Mouse (Mus musculus) embryonic facial prominence, embryonic 13.5 days (tissue): ENCODE data around the gene Zic3. TPM values are rescaled to one million over a fixed set of nuclear protein-coding genes. Genes with fewer than 3 reads are reported as not detected.

Experiments
- ATAC-seq: fragments of 200-750 bp; cut with Nextera tagmentation; 2 replicates; pipeline ENCODE4 v1.8.0; 2017; ENCODE audit warnings: low read depth; ENCODE audit not compliant: insufficient number of reproducible peaks, insufficient read depth, low FRiP score, low TSS enrichment
- H3K27ac ChIP-seq: fragments of 300-500 bp; sonication (generic); 2 replicates; pipeline ENCODE4 v1.5.1; 2015; ENCODE audit warnings: moderate library complexity, mild to moderate bottlenecking, inconsistent platforms
- H3K27me3 ChIP-seq: fragments of 300-500 bp; sonication (generic); 2 replicates; pipeline ENCODE4 v1.6.1; 2015; ENCODE audit warnings: mild to moderate bottlenecking, inconsistent platforms
- H3K36me3 ChIP-seq: fragments of 300-500 bp; sonication (generic); 2 replicates; pipeline ENCODE4 v1.6.1; 2015; ENCODE audit warnings: mild to moderate bottlenecking, inconsistent platforms
- H3K4me1 ChIP-seq: fragments of 300-500 bp; sonication (generic); 2 replicates; pipeline ENCODE4 v1.6.1; 2015; ENCODE audit warnings: inconsistent platforms
- H3K4me2 ChIP-seq: fragments of 300-500 bp; sonication (generic); 2 replicates; pipeline ENCODE4 v1.6.1; 2015; ENCODE audit warnings: moderate library complexity, mild to moderate bottlenecking, inconsistent platforms
- H3K4me3 ChIP-seq: fragments of 300-500 bp; sonication (generic); 2 replicates; pipeline ENCODE4 v1.5.1; 2015; ENCODE audit warnings: mild to moderate bottlenecking, inconsistent platforms
- H3K9ac ChIP-seq: fragments of 300-500 bp; sonication (generic); 2 replicates; pipeline ENCODE4 v1.6.1; 2015; ENCODE audit warnings: mild to moderate bottlenecking, inconsistent platforms
- H3K9me3 ChIP-seq: fragments of 300-500 bp; sonication (generic); 2 replicates; pipeline ENCODE4 v1.6.1; 2016; ENCODE audit warnings: inconsistent platforms
- WGBS: fragments of 180-500 bp; shearing (Covaris S2); methylation state at CpG from one replicate; pipeline ENCODE4 v1.1.7; 2015; ENCODE audit warnings: mixed read lengths; 5-methylcytosine and 5-hydroxymethylcytosine counted together
- polyA plus RNA-seq: library from polyadenylated mRNA; unstranded; fragments of >200 nt; fragmentation: Nextera tagmentation; extraction: Ambion mirVana; gene quantifications from 2 replicates; pipeline ENCODE4 v1.2.1, GENCODE M21; 2015

Zic3 gene
- polyA plus RNA-seq, 1 experiment from 2014 or later, result 0.34 TPM

DNA sequence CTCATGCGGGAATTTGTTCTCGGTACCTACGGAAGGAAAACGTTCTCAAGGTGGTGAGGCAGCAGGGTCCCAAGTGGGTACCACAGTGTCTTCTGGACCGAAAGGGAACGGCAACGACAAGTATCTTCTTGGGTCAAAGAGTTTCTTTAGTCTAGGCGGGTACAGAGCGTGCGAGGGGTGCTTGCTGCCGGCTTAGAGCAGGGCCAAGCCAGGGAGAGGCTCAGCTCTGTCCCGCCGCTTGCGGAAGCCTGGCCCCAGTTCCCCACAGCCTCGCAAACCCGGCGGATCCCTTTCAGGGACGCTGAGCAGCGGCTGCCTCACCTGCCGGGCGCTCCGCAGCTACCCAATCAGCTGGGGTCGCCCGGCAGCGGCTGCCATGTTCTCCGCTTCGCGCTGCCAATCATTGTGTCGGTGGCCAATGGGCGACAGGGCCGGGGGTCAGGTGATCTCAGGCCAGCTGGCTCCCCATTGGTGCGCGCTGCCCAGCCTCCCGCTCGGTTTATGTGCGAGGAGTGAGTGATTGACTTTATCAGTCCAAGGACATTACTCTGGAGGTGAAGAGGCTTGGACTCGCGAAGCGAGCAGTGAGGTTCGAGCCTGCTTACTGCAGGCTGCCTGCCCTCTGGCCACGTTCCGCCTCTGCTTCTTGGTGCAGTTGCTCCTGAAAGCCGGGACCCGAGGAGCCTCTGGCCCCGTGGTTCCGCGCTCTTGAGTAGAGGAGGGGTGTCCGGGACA lies 7.8 kb downstream of the Zic3 start:
- 0 out of 2 replicates have a peak, but pooled peaks cover 4% of the 10 kb centered on the region for H3K4me1 ChIP-seq
- peaks cover 93% of the 10 kb centered on the region for H3K27me3 ChIP-seq
- peak overlapping the region; percentile 39 for H3K4me3 ChIP-seq
- no peak overlapping the region for H3K9ac ChIP-seq
- ATAC-seq, result peak; percentile 88
- 20% methylated on average over 48 of the region's 48 CpGs for WGBS
- no peaks in the 10 kb centered on the region for H3K9me3 ChIP-seq
- H3K27ac ChIP-seq, result no peak overlapping the region
- H3K36me3 ChIP-seq, result no peaks in the 10 kb centered on the region
- H3K4me2 ChIP-seq, result peak overlapping the region; percentile 60

GRCm38 (mm10) chrX:58030835-58031670 lies 8.6 kb downstream of the Zic3 start:
- H3K27me3 ChIP-seq, result peaks cover 90% of the 10 kb centered on the region
- H3K27ac ChIP-seq, result no peak overlapping the region
- H3K4me2 ChIP-seq, result peak overlapping the region; percentile 60
- H3K4me3 ChIP-seq, result peak overlapping the region; percentile 39
- WGBS, result 29% methylated on average over 56 of the region's 56 CpGs
- no peaks in the 10 kb centered on the region for H3K36me3 ChIP-seq
- ATAC-seq, result no peak
- H3K9me3 ChIP-seq, result no peaks in the 10 kb centered on the region
- no peak overlapping the region for H3K9ac ChIP-seq
- 0 out of 2 replicates have a peak, but pooled peaks cover 4% of the 10 kb centered on the region for H3K4me1 ChIP-seq

DNA sequence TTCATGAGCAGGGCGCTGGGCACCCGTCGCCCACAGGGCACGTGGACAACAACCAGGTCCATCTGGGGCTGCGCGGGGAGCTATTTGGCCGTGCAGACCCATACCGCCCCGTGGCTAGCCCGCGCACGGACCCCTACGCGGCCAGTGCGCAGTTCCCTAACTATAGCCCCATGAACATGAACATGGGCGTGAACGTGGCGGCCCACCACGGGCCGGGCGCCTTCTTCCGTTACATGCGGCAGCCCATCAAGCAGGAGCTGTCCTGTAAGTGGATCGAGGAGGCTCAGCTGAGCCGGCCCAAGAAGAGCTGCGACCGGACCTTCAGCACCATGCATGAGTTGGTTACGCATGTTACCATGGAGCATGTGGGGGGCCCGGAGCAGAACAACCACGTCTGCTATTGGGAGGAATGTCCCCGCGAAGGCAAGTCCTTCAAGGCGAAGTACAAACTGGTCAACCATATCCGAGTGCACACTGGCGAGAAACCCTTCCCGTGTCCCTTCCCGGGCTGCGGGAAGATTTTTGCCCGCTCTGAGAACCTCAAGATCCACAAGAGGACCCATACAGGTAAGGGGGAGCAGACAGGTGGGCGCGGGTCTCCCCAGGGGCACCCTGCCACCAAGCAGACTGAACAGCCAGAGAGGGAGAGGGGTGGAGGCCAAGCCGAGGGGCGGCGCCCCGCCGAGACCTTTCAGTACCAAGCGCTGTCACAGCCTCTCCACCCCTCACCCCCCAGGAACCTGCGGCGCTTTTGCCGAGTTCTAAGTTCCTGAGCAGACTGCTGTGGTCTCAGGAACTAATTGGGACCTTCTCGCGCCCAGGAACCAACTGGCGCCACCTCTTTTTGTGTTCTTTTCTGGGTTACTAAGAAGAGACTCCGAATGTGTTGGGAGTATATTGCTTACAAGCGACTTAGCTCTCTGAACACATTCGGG lies 9.4 kb downstream of the Zic3 start:
- no peak overlapping the region for H3K9ac ChIP-seq
- 0 out of 2 replicates have a peak, but pooled peaks cover 4% of the 10 kb centered on the region for H3K4me1 ChIP-seq
- WGBS, result 27% methylated on average over 56 of the region's 56 CpGs
- peak overlapping the region; percentile 39 for H3K4me3 ChIP-seq
- no peak for ATAC-seq
- no peak overlapping the region for H3K27ac ChIP-seq
- no peaks in the 10 kb centered on the region for H3K9me3 ChIP-seq
- peaks cover 87% of the 10 kb centered on the region for H3K27me3 ChIP-seq
- no peaks in the 10 kb centered on the region for H3K36me3 ChIP-seq
- H3K4me2 ChIP-seq, result peak overlapping the region; percentile 60

DNA sequence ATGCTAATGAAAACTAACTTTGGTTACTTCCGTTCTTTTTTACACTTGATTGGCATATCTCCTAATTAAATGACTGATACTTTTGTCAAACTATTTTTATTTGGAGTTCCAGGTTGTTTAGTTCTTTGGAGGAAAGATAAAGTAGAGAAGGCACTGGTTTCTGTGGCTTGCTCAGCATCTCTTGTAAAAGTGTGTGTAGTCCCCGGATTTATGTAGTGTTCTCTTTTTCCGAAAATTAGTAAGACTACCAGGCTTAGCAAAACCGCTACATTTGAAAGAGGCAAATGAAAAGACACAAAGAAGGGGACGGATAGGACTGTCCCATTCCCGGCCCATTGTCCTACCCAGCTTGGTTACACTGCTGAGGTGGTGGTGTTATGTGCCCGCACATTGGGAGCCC lies 10.1 kb downstream of the Zic3 start:
- no peak for ATAC-seq
- 26% methylated on average over 7 of the region's 7 CpGs for WGBS
- H3K36me3 ChIP-seq, result no peaks in the 10 kb centered on the region
- H3K9ac ChIP-seq, result no peak overlapping the region
- no peak overlapping the region for H3K27ac ChIP-seq
- H3K9me3 ChIP-seq, result no peaks in the 10 kb centered on the region
- H3K4me1 ChIP-seq, result 0 out of 2 replicates have a peak, but pooled peaks cover 4% of the 10 kb centered on the region
- no peak overlapping the region for H3K4me3 ChIP-seq
- H3K27me3 ChIP-seq, result peaks cover 86% of the 10 kb centered on the region
- H3K4me2 ChIP-seq, result no peak overlapping the region

DNA sequence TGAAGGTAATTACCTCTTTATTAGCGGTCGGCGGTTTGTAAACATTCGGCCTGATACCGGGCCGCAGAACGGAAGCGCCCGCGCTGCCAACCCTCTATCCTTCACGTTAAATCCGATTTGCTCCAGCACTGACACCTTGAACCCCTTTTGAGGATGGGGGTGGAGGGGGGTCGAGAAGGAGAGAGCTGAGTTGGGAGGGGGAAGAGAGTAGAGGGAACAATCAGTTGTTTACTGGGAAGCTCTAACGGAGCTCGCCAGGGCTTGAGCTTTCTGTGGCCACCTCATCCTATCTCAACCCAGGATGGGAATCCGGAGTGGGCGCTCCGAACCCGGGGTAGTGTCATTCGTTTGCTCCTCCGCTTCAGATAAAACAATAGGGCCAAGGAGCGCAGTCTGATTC lies 11.0 kb downstream of the Zic3 start:
- Histone ChIP-seq H3K27ac (no peak overlapping the region), H3K9me3 (no peaks in the 10 kb centered on the region), H3K36me3 (no peaks in the 10 kb centered on the region), H3K9ac (no peak overlapping the region), H3K4me1 (0 out of 2 replicates have a peak, but pooled peaks cover 4% of the 10 kb centered on the region), H3K4me3 (no peak overlapping the region), H3K4me2 (no peak overlapping the region), H3K27me3 (peaks cover 86% of the 10 kb centered on the region)
- WGBS, result 14% methylated on average over 22 of the region's 22 CpGs
- no peak for ATAC-seq

DNA sequence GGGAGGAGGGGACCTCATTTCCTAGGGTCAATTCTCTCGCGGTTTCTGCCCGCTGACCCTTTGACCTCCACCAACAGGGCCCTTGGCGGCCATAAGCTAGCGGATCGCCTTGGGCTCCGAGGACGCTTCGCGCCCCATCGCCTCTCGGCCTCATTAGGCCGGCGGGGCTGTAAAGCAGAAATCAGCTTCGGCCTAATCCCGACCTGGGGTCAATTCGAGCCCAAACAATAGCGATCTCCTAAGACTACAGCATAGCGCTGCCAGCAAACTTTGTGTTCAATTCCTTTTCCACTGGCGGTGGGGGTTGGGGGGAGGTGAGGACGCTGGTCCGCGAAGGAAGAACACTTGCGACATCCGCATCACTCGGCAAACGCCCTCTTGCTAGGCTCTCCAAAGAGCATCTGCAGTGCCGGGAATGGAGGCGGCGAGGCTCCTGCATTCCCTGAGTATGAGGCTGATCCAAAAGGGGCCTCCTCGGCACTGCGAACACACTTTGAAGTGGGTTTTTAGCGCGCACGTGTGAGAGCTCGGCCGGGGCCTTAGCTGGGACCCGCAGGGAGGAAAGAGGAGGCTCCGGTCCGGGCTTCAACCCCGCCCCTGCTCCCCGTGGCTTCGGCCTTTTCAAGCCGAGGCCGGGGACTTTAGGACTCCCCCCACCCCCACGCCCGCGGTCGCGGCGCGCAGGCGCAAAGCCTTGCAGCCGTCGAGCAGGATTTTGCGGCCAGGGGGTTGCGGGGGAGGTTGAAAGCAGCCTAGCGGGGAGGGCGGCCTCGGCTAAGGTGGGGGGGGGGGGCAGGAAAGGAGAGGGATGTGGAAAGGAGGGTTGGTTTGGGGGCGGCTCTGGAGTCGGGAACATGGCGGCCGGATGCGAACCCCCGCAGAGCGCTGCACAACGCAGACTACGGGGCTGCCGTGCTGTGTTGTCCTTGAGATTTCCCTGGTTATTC lies 15.8 kb downstream of the Zic3 start:
- Histone ChIP-seq H3K9me3 (no peaks in the 10 kb centered on the region), H3K4me2 (peak overlapping the region; percentile 55), H3K4me1 (no peaks in the 10 kb centered on the region), H3K27me3 (peaks cover 74% of the 10 kb centered on the region), H3K36me3 (no peaks in the 10 kb centered on the region), H3K9ac (no peak overlapping the region; the same call in 1 of the 2 replicates), H3K27ac (no peak overlapping the region), H3K4me3 (peak overlapping the region; percentile 41)
- 22% methylated on average over 69 of the region's 70 CpGs for WGBS
- 0 out of 2 replicates have a peak, but pooled peaks have one; percentile 43 for ATAC-seq

- no peak overlapping the region for H3K4me3 ChIP-seq
- no peak overlapping the region for H3K27ac ChIP-seq
- H3K36me3 ChIP-seq, result no peaks in the 10 kb centered on the region
- no peaks in the 10 kb centered on the region for H3K4me1 ChIP-seq
- peaks cover 60% of the 10 kb centered on the region for H3K27me3 ChIP-seq
- no peaks in the 10 kb centered on the region for H3K9me3 ChIP-seq
- H3K4me2 ChIP-seq, result no peak overlapping the region
- ATAC-seq, result no peak
- WGBS, result 39% methylated on average over 4 of the region's 4 CpGs
- no peak overlapping the region for H3K9ac ChIP-seq
Measured at GRCm38 (mm10) chrX:58039703-58040102, 17.2 kb downstream of the Zic3 start.

DNA sequence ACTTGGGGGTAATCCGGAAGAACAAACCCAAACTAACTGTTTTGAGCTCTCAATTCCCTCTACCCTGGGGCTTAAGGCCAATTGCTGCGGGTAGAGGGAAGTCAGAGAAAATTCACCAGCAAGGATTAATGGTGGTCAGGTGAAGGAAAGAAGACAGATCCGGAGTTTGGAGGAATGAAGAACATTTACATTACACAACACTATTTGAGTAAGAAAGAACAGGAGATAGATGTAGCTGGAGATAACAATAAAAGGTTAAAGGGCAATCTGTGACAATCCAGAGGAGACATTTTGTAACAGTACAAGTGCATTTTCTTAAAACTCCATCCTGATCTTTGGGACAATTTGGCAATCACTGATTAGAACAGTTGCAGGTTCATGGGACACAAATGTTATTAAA lies 19.4 kb downstream of the Zic3 start:
- Histone ChIP-seq H3K27ac (no peak overlapping the region), H3K9ac (no peak overlapping the region), H3K4me2 (no peak overlapping the region), H3K4me3 (no peak overlapping the region), H3K36me3 (no peaks in the 10 kb centered on the region), H3K27me3 (peaks cover 51% of the 10 kb centered on the region), H3K9me3 (no peaks in the 10 kb centered on the region), H3K4me1 (no peaks in the 10 kb centered on the region)
- WGBS, result 45% methylated on average over 3 of the region's 3 CpGs
- no peak for ATAC-seq

DNA sequence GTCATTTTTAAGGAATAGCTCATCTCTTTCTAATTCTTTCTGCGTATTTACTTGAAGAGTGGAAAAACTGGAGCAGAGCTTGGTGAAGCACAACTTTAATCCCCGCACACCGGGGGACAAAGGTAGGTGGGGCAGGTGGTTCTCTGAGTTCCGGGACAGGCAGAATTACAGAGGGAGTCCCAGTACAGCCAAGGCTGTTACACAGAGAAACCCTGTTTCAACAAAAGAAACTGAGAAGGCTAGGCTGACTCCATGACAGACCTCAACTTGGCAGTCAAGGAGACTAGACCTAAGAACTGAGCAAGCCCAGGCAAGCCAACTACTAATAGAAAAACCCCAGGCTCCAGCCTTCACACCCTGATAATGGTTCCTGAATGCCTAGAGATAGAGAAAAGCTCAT lies 20.0 kb downstream of the Zic3 start:
- no peak overlapping the region for H3K9ac ChIP-seq
- no peak for ATAC-seq
- 79% methylated on average over 4 of the region's 4 CpGs for WGBS
- no peaks in the 10 kb centered on the region for H3K36me3 ChIP-seq
- H3K4me1 ChIP-seq, result no peaks in the 10 kb centered on the region
- no peak overlapping the region for H3K4me3 ChIP-seq
- H3K27ac ChIP-seq, result no peak overlapping the region
- no peak overlapping the region for H3K4me2 ChIP-seq
- peaks cover 46% of the 10 kb centered on the region for H3K27me3 ChIP-seq
- H3K9me3 ChIP-seq, result no peaks in the 10 kb centered on the region
